Mouse (Mus musculus): ENCODE results near the gene Agap3.

Agap3 gene

GRCm38 (mm10) chr5:24474723-24475261 lies 22.8 kb downstream of the Agap3 start:
- no peak for DNase-seq (ENCODE audit: low spot score in 2 of 2)

- peak in 1 of 2 experiments; percentile 9 for DNase-seq (ENCODE audit: low spot score in 2 of 2)
Measured at GRCm38 (mm10) chr5:24475476-24476241, 23.7 kb downstream of the Agap3 start.

- no peak for DNase-seq (ENCODE audit: low spot score in 2 of 2)
Measured at GRCm38 (mm10) chr5:24477909-24478308, 25.9 kb downstream of the Agap3 start.

GRCm38 (mm10) chr5:24481647-24482046 lies 29.7 kb downstream of the Agap3 start:
- DNase-seq (ENCODE audit: low spot score in 2 of 2): peak in 1 of 2 experiments; percentile 24

- no peak for DNase-seq (ENCODE audit: low spot score in 2 of 2)
Measured at GRCm38 (mm10) chr5:24482247-24483079, 30.5 kb downstream of the Agap3 start.

- DNase-seq (ENCODE audit: low spot score in 2 of 2): peak in 1 of 2 experiments; percentile 24
Measured at GRCm38 (mm10) chr5:24483326-24483725, 31.3 kb downstream of the Agap3 start.

- DNase-seq (ENCODE audit: low spot score in 2 of 2): no peak
Measured at GRCm38 (mm10) chr5:24484963-24485362, 33.0 kb downstream of the Agap3 start.

- peak; percentile 75 to 86 for DNase-seq (ENCODE audit: low spot score in 2 of 2)
Measured at GRCm38 (mm10) chr5:24486097-24486496, 34.1 kb downstream of the Agap3 start.

GRCm38 (mm10) chr5:24486738-24487137 lies 34.8 kb downstream of the Agap3 start:
- no peak for DNase-seq (ENCODE audit: low spot score in 2 of 2)

- DNase-seq (ENCODE audit: low spot score in 2 of 2): no peak
Measured at GRCm38 (mm10) chr5:24490413-24490920, 38.5 kb downstream of the Agap3 start.

- DNase-seq (ENCODE audit: low spot score in 2 of 2): no peak
Measured at GRCm38 (mm10) chr5:24492546-24493285, 40.7 kb downstream of the Agap3 start.

GRCm38 (mm10) chr5:24495019-24495418 lies 43.0 kb downstream of the Agap3 start:
- no peak for DNase-seq (ENCODE audit: low spot score in 2 of 2)

GRCm38 (mm10) chr5:24496756-24497155 lies 44.8 kb downstream of the Agap3 start:
- no peak for DNase-seq (ENCODE audit: low spot score in 2 of 2)

- DNase-seq (ENCODE audit: low spot score in 2 of 2): no peak
Measured at GRCm38 (mm10) chr5:24497526-24497925, 45.5 kb downstream of the Agap3 start.

GRCm38 (mm10) chr5:24499113-24499512 lies 47.1 kb downstream of the Agap3 start:
- no peak for DNase-seq (ENCODE audit: low spot score in 2 of 2)

- no peak for DNase-seq (ENCODE audit: low spot score in 2 of 2)
Measured at GRCm38 (mm10) chr5:24500851-24501250, 48.9 kb downstream of the Agap3 start.

- no peak for DNase-seq (ENCODE audit: low spot score in 2 of 2)
Measured at GRCm38 (mm10) chr5:24502786-24503185, 50.8 kb downstream of the Agap3 start.

- DNase-seq (ENCODE audit: low spot score in 2 of 2): no peak
Measured at GRCm38 (mm10) chr5:24505513-24505912, 53.5 kb downstream of the Agap3 start.

GRCm38 (mm10) chr5:24508406-24508805 lies 56.4 kb downstream of the Agap3 start:
- no peak for DNase-seq (ENCODE audit: low spot score in 2 of 2)

GRCm38 (mm10) chr5:24510635-24511034 lies 58.7 kb downstream of the Agap3 start:
- no peak for DNase-seq (ENCODE audit: low spot score in 2 of 2)

GRCm38 (mm10) chr5:24512271-24512670 lies 60.3 kb downstream of the Agap3 start:
- peak; percentile 49 to 54 for DNase-seq (ENCODE audit: low spot score in 2 of 2)

GRCm38 (mm10) chr5:24521366-24521765 lies 69.4 kb downstream of the Agap3 start:
- DNase-seq (ENCODE audit: low spot score in 2 of 2): no peak
